Mouse (Mus musculus) mammary gland, adult 2 months (tissue): ENCODE results near the gene Gm527. TPM values are rescaled to one million over a fixed set of nuclear protein-coding genes. Genes with fewer than 3 reads are reported as not detected.

Experiments used
- polyA plus RNA-seq: library from polyadenylated mRNA; depleted of rRNA; stranded (reverse); fragments of >200 nt; gene quantifications from 2 replicates; pipeline ENCODE4 v1.2.3, GENCODE M21; 2012; ENCODE audit warnings: low replicate concordance; rRNA removed

The Gm527 gene
- polyA plus RNA-seq: 0.42 and 1.4 TPM in 2 replicates

GRCm38 (mm10) chr12:64917578-64918471, at the start of gene Gm527:
TSS of gene Gm527 (plus strand) at chr12:64917906.

GRCm38 (mm10) chr12:64965124-64966026, 47.7 kb downstream of the Gm527 start, which contains the start of the genes Klhl28 and Togaram1:
TSS of gene Klhl28 (minus strand) at chr12:64965534.
TSS of gene Togaram1 (plus strand) at chr12:64965804.

Other genes starting within 250 kb of the Gm527 start
- 1.7 and 4.2 TPM in 2 replicates for gene Klhl28, start 47.6 kb downstream of the Gm527 start, polyA plus RNA-seq
- gene Togaram1, start 47.9 kb downstream of the Gm527 start, polyA plus RNA-seq: 4.9 and 5.5 TPM in 2 replicates
- 7.1 and 14.8 TPM in 2 replicates for gene Prpf39, start 118.4 kb downstream of the Gm527 start, polyA plus RNA-seq
- gene Fkbp3, start 156.1 kb downstream of the Gm527 start, polyA plus RNA-seq: 13.7 and 31.1 TPM in 2 replicates
- 1.9 TPM in 2 replicates for gene Fancm, start 157.7 kb downstream of the Gm527 start, polyA plus RNA-seq